Mouse (Mus musculus) left cerebral cortex, adult 11 months (tissue): ENCODE data around the gene Cast.

Experiments
- DNase-seq: peaks from one replicate; pipeline ENCODE4 v3.0.0; 2022; ENCODE audit warnings: low spot score

Cast gene

GRCm38 (mm10) chr13:74695497-74696193 lies 113.0 kb downstream of the Cast start:
- no peak for DNase-seq
